Mouse (Mus musculus) stomach, embryonic 14.5 days (tissue): Measurements from ENCODE around the gene Dync1i1. TPM values are rescaled to one million over a fixed set of nuclear protein-coding genes. Genes with fewer than 3 reads are reported as not detected.

Experiments
- ATAC-seq: fragments of 200-750 bp; cut with Nextera tagmentation; 2 replicates; pipeline ENCODE4 v1.8.0; 2017; ENCODE audit warnings: low read depth, moderate TSS enrichment; ENCODE audit not compliant: insufficient number of reproducible peaks, insufficient read depth, low FRiP score
- H3K27ac ChIP-seq: fragments of 300-500 bp; sonication (generic); 2 replicates; pipeline ENCODE4 v1.5.1; 2014; ENCODE audit warnings: mild to moderate bottlenecking, low read length, moderate library complexity, mixed read lengths
- H3K27me3 ChIP-seq: fragments of 300-500 bp; sonication (generic); 2 replicates; pipeline ENCODE4 v1.6.1; 2014; ENCODE audit warnings: low read length, control low read depth, mixed read lengths; ENCODE audit not compliant: control insufficient read depth, insufficient read depth
- H3K36me3 ChIP-seq: fragments of 300-500 bp; sonication (generic); 2 replicates; pipeline ENCODE4 v1.6.1; 2014; ENCODE audit warnings: mild to moderate bottlenecking, control low read depth, low read length, moderate library complexity, mixed read lengths; ENCODE audit not compliant: control insufficient read depth, insufficient read depth
- H3K4me1 ChIP-seq: fragments of 300-500 bp; sonication (generic); 2 replicates; pipeline ENCODE4 v1.6.1; 2014; ENCODE audit warnings: low read length, control low read depth, mixed read lengths; ENCODE audit not compliant: control insufficient read depth, insufficient read depth
- H3K4me2 ChIP-seq: fragments of 300-500 bp; sonication (generic); replicated peaks from 2 replicates; pipeline ENCODE4 v1.6.1; 2014; ENCODE audit warnings: low read depth, low read length, control low read depth
- H3K4me3 ChIP-seq: fragments of 300-500 bp; sonication (generic); 2 replicates; pipeline ENCODE4 v1.5.1; 2014; ENCODE audit warnings: low read depth, low read length, control low read depth
- H3K9ac ChIP-seq: fragments of 300-500 bp; sonication (generic); replicated peaks from 2 replicates; pipeline ENCODE4 v1.6.1; 2014; ENCODE audit warnings: low read depth, mild to moderate bottlenecking, control low read depth, low read length, moderate library complexity, mixed read lengths
- H3K9me3 ChIP-seq: fragments of 300-500 bp; sonication (generic); 2 replicates; pipeline ENCODE4 v1.6.1; 2016; ENCODE audit warnings: low read depth, low read length, control low read depth; ENCODE audit not compliant: control insufficient read depth
- WGBS: fragments of 180-500 bp; shearing (Covaris S2); extraction: QIAGEN DNeasy Blood & Tissue Kit; methylation state at CpG from one replicate; pipeline ENCODE4 v1.1.7; 2014; 5-methylcytosine and 5-hydroxymethylcytosine counted together
- polyA plus RNA-seq: library from polyadenylated mRNA; unstranded; fragments of >200 nt; fragmentation: Nextera tagmentation; extraction: Ambion mirVana; gene quantifications from 2 replicates; pipeline ENCODE4 v1.2.1, GENCODE M21; 2014

The Dync1i1 gene
- polyA plus RNA-seq, 1 experiment from 2014 or later, result 1.2 TPM

DNA sequence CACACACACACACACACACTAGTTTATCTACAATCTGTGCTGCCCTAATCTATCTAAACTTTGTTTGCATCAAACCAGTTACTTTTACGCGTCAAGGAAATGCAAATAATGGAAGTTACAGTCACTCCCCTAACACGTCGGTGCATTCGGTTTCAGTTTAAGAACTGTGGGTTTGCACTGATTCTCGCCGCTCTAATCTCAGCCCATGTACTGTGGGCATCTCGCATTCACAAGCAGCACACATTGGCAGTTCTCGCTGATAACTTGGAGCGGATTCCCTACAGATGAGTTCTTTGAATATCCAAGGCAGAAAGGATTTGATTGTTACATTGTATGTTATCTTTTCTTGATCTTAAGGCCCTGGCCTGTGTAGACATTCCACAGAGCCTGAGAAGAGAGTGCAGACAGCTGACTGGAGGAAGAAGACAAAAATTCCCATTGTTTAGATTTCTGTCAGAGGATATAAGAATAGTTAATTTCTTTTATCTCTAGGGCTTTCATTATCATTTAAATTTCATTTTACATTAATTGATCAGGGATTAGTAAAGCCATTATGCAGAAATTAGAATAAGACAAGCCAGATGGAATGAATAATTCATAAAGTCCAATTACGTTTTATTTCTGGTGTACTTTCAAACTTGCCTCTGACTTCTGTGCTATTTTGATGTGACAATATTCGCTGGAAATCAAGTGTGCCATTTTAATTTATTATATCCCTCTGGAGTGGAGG is 279.5 kb downstream of the Dync1i1 start:
- H3K27ac ChIP-seq, result no peak overlapping the region
- 46% methylated on average over 12 of the region's 12 CpGs for WGBS
- no peaks in the 10 kb centered on the region for H3K36me3 ChIP-seq
- H3K4me3 ChIP-seq, result no peak overlapping the region
- H3K4me2 ChIP-seq, result no peak overlapping the region; the same call in 1 of the 2 replicates
- no peaks in the 10 kb centered on the region for H3K27me3 ChIP-seq
- ATAC-seq, result no peak
- H3K4me1 ChIP-seq, result no peaks in the 10 kb centered on the region
- H3K9me3 ChIP-seq, result no peaks in the 10 kb centered on the region
- H3K9ac ChIP-seq, result no peak overlapping the region

- 6% methylated on average over 42 of the region's 42 CpGs for WGBS
- Histone ChIP-seq H3K27me3 (no peaks in the 10 kb centered on the region), H3K4me1 (no peaks in the 10 kb centered on the region), H3K9me3 (no peaks in the 10 kb centered on the region), H3K9ac (0 out of 2 replicates have a peak overlapping the region, but pooled peaks have one; percentile 18), H3K4me3 (peak overlapping the region; percentile 51), H3K27ac (no peak overlapping the region), H3K36me3 (no peaks in the 10 kb centered on the region), H3K4me2 (peak overlapping the region; percentile 98)
- peak; percentile 93 for ATAC-seq
Measured at GRCm38 (mm10) chr6:6005762-6006431, 280.5 kb downstream of the Dync1i1 start.

DNA sequence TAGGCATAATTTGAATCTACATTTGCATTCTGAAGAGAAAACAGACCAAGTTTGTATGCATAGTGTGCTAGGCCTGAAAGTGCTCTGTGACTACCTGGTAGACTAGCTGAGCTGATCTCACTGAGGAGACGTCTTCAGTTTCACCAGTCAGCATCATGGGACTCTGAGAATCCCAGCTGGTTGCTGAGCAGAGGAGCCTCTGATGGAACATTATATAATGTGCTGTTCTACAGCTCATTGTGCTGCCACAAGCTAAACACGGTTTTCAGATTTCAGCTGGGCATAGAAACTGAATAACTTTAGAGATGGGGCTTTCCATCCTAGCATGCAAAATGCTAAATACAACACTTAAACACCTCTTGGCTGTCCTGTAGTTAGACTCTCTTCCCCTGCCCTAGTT is 285.9 kb downstream of the Dync1i1 start:
- Histone ChIP-seq H3K27ac (no peak overlapping the region), H3K9me3 (no peaks in the 10 kb centered on the region), H3K4me2 (no peak overlapping the region), H3K27me3 (no peaks in the 10 kb centered on the region), H3K4me1 (no peaks in the 10 kb centered on the region), H3K9ac (no peak overlapping the region), H3K4me3 (no peak overlapping the region), H3K36me3 (no peaks in the 10 kb centered on the region)
- 79% methylated on average over 2 of the region's 2 CpGs for WGBS
- ATAC-seq, result no peak

- WGBS, result 56% methylated on average over 15 of the region's 15 CpGs
- H3K27me3 ChIP-seq, result no peaks in the 10 kb centered on the region
- no peaks in the 10 kb centered on the region for H3K36me3 ChIP-seq
- no peaks in the 10 kb centered on the region for H3K4me1 ChIP-seq
- H3K4me2 ChIP-seq, result no peak overlapping the region
- no peak for ATAC-seq
- H3K4me3 ChIP-seq, result no peak overlapping the region
- H3K27ac ChIP-seq, result no peak overlapping the region
- H3K9me3 ChIP-seq, result no peaks in the 10 kb centered on the region
- H3K9ac ChIP-seq, result no peak overlapping the region
Measured at GRCm38 (mm10) chr6:6015616-6016015, 290.2 kb downstream of the Dync1i1 start.

- WGBS, result 35% methylated on average over 9 of the region's 9 CpGs
- no peaks in the 10 kb centered on the region for H3K27me3 ChIP-seq
Measured at GRCm38 (mm10) chr6:6016931-6017330, 291.5 kb downstream of the Dync1i1 start.

GRCm38 (mm10) chr6:6023976-6024375 is 298.5 kb downstream of the Dync1i1 start:
- Histone ChIP-seq H3K27ac (no peak overlapping the region), H3K9me3 (no peaks in the 10 kb centered on the region), H3K9ac (no peak overlapping the region), H3K27me3 (no peaks in the 10 kb centered on the region), H3K36me3 (no peaks in the 10 kb centered on the region), H3K4me3 (no peak overlapping the region), H3K4me2 (no peak overlapping the region), H3K4me1 (no peaks in the 10 kb centered on the region)
- ATAC-seq, result no peak
- 55% methylated on average over 6 of the region's 6 CpGs for whole genome bisulfite sequencing

More at GRCm38 (mm10) chr6:6016931-6017330, 291.5 kb downstream of the Dync1i1 start:
- no peak overlapping the region for H3K9ac ChIP-seq
- no peak overlapping the region for H3K4me3 ChIP-seq
- H3K36me3 ChIP-seq, result no peaks in the 10 kb centered on the region
- H3K4me2 ChIP-seq, result no peak overlapping the region
- no peaks in the 10 kb centered on the region for H3K4me1 ChIP-seq
- H3K27ac ChIP-seq, result no peak overlapping the region
- no peaks in the 10 kb centered on the region for H3K9me3 ChIP-seq
- ATAC-seq, result no peak

- Histone ChIP-seq H3K27me3 (no peaks in the 10 kb centered on the region), H3K9ac (no peak overlapping the region), H3K36me3 (no peaks in the 10 kb centered on the region), H3K4me2 (no peak overlapping the region), H3K4me1 (no peaks in the 10 kb centered on the region), H3K4me3 (no peak overlapping the region), H3K27ac (no peak overlapping the region), H3K9me3 (no peaks in the 10 kb centered on the region)
- no peak for ATAC-seq
- WGBS, result 82% methylated on average over 6 of the region's 6 CpGs
Measured at GRCm38 (mm10) chr6:6027664-6028063, 302.2 kb downstream of the Dync1i1 start.

GRCm38 (mm10) chr6:6038773-6039550 is 313.5 kb downstream of the Dync1i1 start:
- WGBS, result 55% methylated on average over 18 of the region's 18 CpGs
- Histone ChIP-seq H3K27me3 (no peaks in the 10 kb centered on the region), H3K36me3 (no peaks in the 10 kb centered on the region), H3K4me1 (no peaks in the 10 kb centered on the region), H3K4me3 (no peak overlapping the region), H3K4me2 (no peak overlapping the region), H3K27ac (no peak overlapping the region), H3K9me3 (no peaks in the 10 kb centered on the region), H3K9ac (no peak overlapping the region)
- no peak for ATAC-seq
